In genomic region chr6:145324470-145324869, GRCm38 (mm10) we compare ENCODE assay signal across 21 mouse cellular contexts.
DNase-seq lines count a peak whose midpoint lies in the region; ATAC-seq and TF ChIP-seq lines count a peak whose summit lies in the region.
"Had no signal": no experiment of that assay in that cellular context is flagged by ENCODE, and none has a peak within 500 bp of the region (broad histone marks: within the 10 kb centered on the region; RNA-seq: fewer than 3 reads in every experiment).

No protein-coding gene starts in this region.

- H3K9ac ChIP-seq in lung, embryonic 15.5 days = no peak overlapping the region
- H3K9ac ChIP-seq in intestine, embryonic 16.5 days (ENCODE audit: low read depth, low read length) = no peak overlapping the region
- no peak overlapping the region for H3K9ac ChIP-seq in stomach, postnatal 0 days (ENCODE audit: low read length)
- H3K9ac ChIP-seq: embryonic facial prominence, embryonic 12.5 days; forebrain, embryonic 15.5 days; heart, embryonic 15.5 days; hindbrain, embryonic 13.5 days had no signal

- 0 out of 2 replicates have a peak, but pooled peaks have one; percentile 34 for ATAC-seq in lung, embryonic 15.5 days (ENCODE audit: borderline replicate concordance, extremely low read depth, low FRiP score, low TSS enrichment)
- peak; percentile 73 for ATAC-seq in intestine, embryonic 16.5 days
- peak; percentile 78 for ATAC-seq in stomach, postnatal 0 days (ENCODE audit: low FRiP score, low TSS enrichment)
- ATAC-seq in megakaryocyte progenitor cell, adult 5-6 weeks (replicated peaks; ENCODE audit: poor library complexity) = no peak
- ATAC-seq: forebrain, embryonic 15.5 days had no signal

- H3K27me3 ChIP-seq in lung, embryonic 15.5 days = no peaks in the 10 kb centered on the region
- no peaks in the 10 kb centered on the region for H3K27me3 ChIP-seq in intestine, embryonic 16.5 days (replicated peaks; ENCODE audit: control insufficient read depth, insufficient read depth, low read length)
- no peaks in the 10 kb centered on the region for H3K27me3 ChIP-seq in stomach, postnatal 0 days (ENCODE audit: control insufficient read depth, insufficient read depth, low read length)
- H3K27me3 ChIP-seq: CH12.LX; embryonic facial prominence, embryonic 12.5 days; forebrain, embryonic 15.5 days; hindbrain, embryonic 13.5 days had no signal

- H3K4me3 ChIP-seq in lung, embryonic 15.5 days = no peak overlapping the region
- no peak overlapping the region for H3K4me3 ChIP-seq in intestine, embryonic 16.5 days (ENCODE audit: low read length)
- no peak overlapping the region for H3K4me3 ChIP-seq in stomach, postnatal 0 days (ENCODE audit: low read depth, low read length)
- H3K4me3 ChIP-seq: embryonic facial prominence, embryonic 12.5 days; forebrain, embryonic 15.5 days; heart, embryonic 15.5 days; hindbrain, embryonic 13.5 days had no signal

- no peak overlapping the region; the same call in 1 of the 2 replicates for H3K4me2 ChIP-seq in lung, embryonic 15.5 days
- no peak overlapping the region for H3K4me2 ChIP-seq in intestine, embryonic 16.5 days (ENCODE audit: low read depth, low read length)
- H3K4me2 ChIP-seq in stomach, postnatal 0 days (replicated peaks; ENCODE audit: low read depth) = no peak overlapping the region
- H3K4me2 ChIP-seq: embryonic facial prominence, embryonic 12.5 days; forebrain, embryonic 15.5 days; heart, embryonic 11.5 days; heart, embryonic 15.5 days; hindbrain, embryonic 13.5 days had no signal

- TF ChIP-seq CTCF in stomach, postnatal 0 days (IDR thresholded peaks at IDR 0.05; ENCODE audit: low read depth) = no peak

- WGBS in lung, embryonic 15.5 days = 42% methylated on average over 7 of the region's 7 CpGs
- WGBS in intestine, embryonic 16.5 days = 26% methylated on average over 7 of the region's 7 CpGs
- 37% methylated on average over 7 of the region's 7 CpGs for WGBS in stomach, postnatal 0 days

- TF ChIP-seq EP300 in stomach, postnatal 0 days (optimal IDR thresholded peaks at IDR 0.05) = no peak

- peak overlapping the region; percentile 79 for H3K27ac ChIP-seq in lung, embryonic 15.5 days
- H3K27ac ChIP-seq in intestine, embryonic 16.5 days (ENCODE audit: low read length) = no peak overlapping the region
- H3K27ac ChIP-seq in stomach, postnatal 0 days (replicated peaks) = no peak overlapping the region
- H3K27ac ChIP-seq: embryonic facial prominence, embryonic 12.5 days; forebrain, embryonic 15.5 days; heart, embryonic 15.5 days; hindbrain, embryonic 13.5 days had no signal

- peaks cover 19% of the 10 kb centered on the region; the same call in 1 of the 2 replicates for H3K4me1 ChIP-seq in lung, embryonic 15.5 days
- peaks cover 27% of the 10 kb centered on the region for H3K4me1 ChIP-seq in intestine, embryonic 16.5 days (ENCODE audit: control insufficient read depth, insufficient read depth, low read length)
- no peaks in the 10 kb centered on the region for H3K4me1 ChIP-seq in stomach, postnatal 0 days (replicated peaks; ENCODE audit: control insufficient read depth, insufficient read depth)
- H3K4me1 ChIP-seq: embryonic facial prominence, embryonic 12.5 days; forebrain, embryonic 15.5 days; heart, embryonic 15.5 days; hindbrain, embryonic 13.5 days had no signal

- DNase-seq in lung, postnatal 25 days (ENCODE audit: low spot score) = no peak
- DNase-seq in lung, postnatal 36 days = peak; percentile 51
- peak; percentile 83 for DNase-seq in stomach, postnatal 0 days (ENCODE audit: low spot score)
- no peak for DNase-seq in adrenal gland, adult 18-20 months (ENCODE audit: low spot score in 2 of 2)
- DNase-seq in spleen, postnatal 14 days (ENCODE audit: low spot score in 2 of 2) = no peak
- DNase-seq: adrenal gland, adult 8-10 months; adrenal gland, postnatal 36 days; cerebellum, adult 2 months; cerebellum, postnatal 10 days; gastrocnemius, postnatal 10 days; heart, adult 18-20 months; heart, postnatal 14 days had no signal

- H3K36me3 ChIP-seq in lung, embryonic 15.5 days = no peaks in the 10 kb centered on the region
- H3K36me3 ChIP-seq in intestine, embryonic 16.5 days (ENCODE audit: control insufficient read depth, insufficient read depth, low read length) = no peaks in the 10 kb centered on the region
- no peaks in the 10 kb centered on the region for H3K36me3 ChIP-seq in stomach, postnatal 0 days (ENCODE audit: control insufficient read depth, insufficient read depth, low read length)
- H3K36me3 ChIP-seq: embryonic facial prominence, embryonic 12.5 days; forebrain, embryonic 15.5 days; heart, embryonic 15.5 days; hindbrain, embryonic 13.5 days had no signal

- no peaks in the 10 kb centered on the region for H3K9me3 ChIP-seq in lung, embryonic 15.5 days
- H3K9me3 ChIP-seq in intestine, embryonic 16.5 days (ENCODE audit: control insufficient read depth, low read length) = peaks cover 4% of the 10 kb centered on the region; the same call in 1 of the 2 replicates
- H3K9me3 ChIP-seq in stomach, postnatal 0 days (ENCODE audit: control insufficient read depth, low read length) = no peaks in the 10 kb centered on the region
- H3K9me3 ChIP-seq: embryonic facial prominence, embryonic 12.5 days; forebrain, embryonic 15.5 days; heart, embryonic 15.5 days; hindbrain, embryonic 13.5 days had no signal

Comparison
In these comparisons a context has a peak if more than half of its experiments do, and no peak if none do; other contexts are left out.
1. DNase-seq: peak in lung, postnatal 36 days (single experiment) and stomach, postnatal 0 days (single experiment); none in lung, postnatal 25 days (single experiment), adrenal gland, adult 18-20 months (0 of 2) and spleen, postnatal 14 days (0 of 2).